Mouse (Mus musculus): ENCODE measurements around the gene Zfand3. TPM values are rescaled to one million over a fixed set of nuclear protein-coding genes. Genes with fewer than 3 reads are reported as not detected.

Gene Zfand3
- polyA plus RNA-seq, 1 experiment from 2014 or later: 24.2 TPM

- ATAC-seq (replicated peaks; ENCODE audit: low FRiP score) (no peak), DNase-seq (ENCODE audit: low spot score) (no peak)
- Histone ChIP-seq H3K4me3 (ENCODE audit: low read depth, low read length) (no peak overlapping the region), H3K4me2 (no peak overlapping the region), H3K9me3 (ENCODE audit: control insufficient read depth, low read length) (no peaks in the 10 kb centered on the region), H3K27me3 (replicated peaks; ENCODE audit: control insufficient read depth, insufficient read depth, low read length) (no peaks in the 10 kb centered on the region), H3K9ac (ENCODE audit: low read depth, low read length) (no peak overlapping the region), H3K36me3 (ENCODE audit: control insufficient read depth, insufficient read depth, low read length) (peaks cover 3% of the 10 kb centered on the region; the same call in 1 of the 2 replicates), H3K27ac (ENCODE audit: low read depth, low read length) (no peak overlapping the region), H3K4me1 (replicated peaks; ENCODE audit: control insufficient read depth, insufficient read depth, low read length) (peaks cover 20% of the 10 kb centered on the region)
- 80% methylated on average over 4 of the region's 4 CpGs for WGBS
Measured at GRCm38 (mm10) chr17:30112080-30112479, 107.5 kb downstream of the Zfand3 start.

DNA sequence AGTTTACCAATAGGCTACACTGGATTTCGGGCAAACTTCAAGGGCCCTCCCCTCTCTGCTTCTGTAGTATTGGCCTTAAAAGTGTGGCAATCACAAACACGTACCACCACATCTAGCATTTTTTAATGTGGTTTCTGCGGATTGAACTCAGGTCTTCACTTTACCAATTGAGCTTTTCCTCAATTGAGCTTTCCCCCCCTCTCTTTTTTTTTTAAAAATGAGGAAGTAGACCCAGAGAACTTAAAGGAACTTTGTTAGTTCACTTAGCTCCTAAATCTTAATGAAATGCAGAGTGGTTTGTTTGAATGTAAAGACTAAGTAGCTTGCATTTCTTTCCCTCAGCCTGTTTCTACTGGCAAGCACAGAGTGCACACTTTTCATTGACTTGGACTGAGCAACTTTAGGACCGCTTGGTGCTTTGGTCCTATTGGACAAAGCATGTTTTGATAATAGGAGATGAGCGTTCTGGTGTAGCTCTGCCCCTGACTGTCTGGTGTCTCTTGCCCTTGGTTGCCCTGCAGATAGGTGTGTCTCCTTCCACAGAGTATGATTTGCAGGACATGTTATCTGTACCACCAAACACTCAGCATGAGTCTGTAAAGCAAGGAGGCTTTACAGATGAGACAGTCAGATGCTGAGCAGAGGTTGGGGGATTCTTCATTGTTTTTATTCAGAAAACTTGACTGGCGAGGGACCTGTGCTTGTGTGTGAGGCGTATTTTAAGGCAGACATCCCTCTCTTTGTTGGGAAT is 108.2 kb downstream of the Zfand3 start:
- peaks cover 20% of the 10 kb centered on the region for H3K4me1 ChIP-seq (replicated peaks; ENCODE audit: control insufficient read depth, insufficient read depth, low read length)
- H3K9me3 ChIP-seq (ENCODE audit: control insufficient read depth, low read length): no peaks in the 10 kb centered on the region
- no peak overlapping the region for H3K4me3 ChIP-seq (ENCODE audit: low read depth, low read length)
- H3K4me2 ChIP-seq: no peak overlapping the region
- H3K36me3 ChIP-seq (ENCODE audit: control insufficient read depth, insufficient read depth, low read length): peaks cover 3% of the 10 kb centered on the region; the same call in 1 of the 2 replicates
- H3K27ac ChIP-seq (ENCODE audit: low read depth, low read length): no peak overlapping the region
- H3K27me3 ChIP-seq (replicated peaks; ENCODE audit: control insufficient read depth, insufficient read depth, low read length): no peaks in the 10 kb centered on the region
- DNase-seq (ENCODE audit: low spot score) (no peak), ATAC-seq (replicated peaks; ENCODE audit: low FRiP score) (peak; percentile 75)
- 57% methylated on average over 7 of the region's 7 CpGs for WGBS
- no peak overlapping the region for H3K9ac ChIP-seq (ENCODE audit: low read depth, low read length)

- DNase-seq (ENCODE audit: low spot score): no peak
- no peak overlapping the region for H3K4me3 ChIP-seq (ENCODE audit: low read depth, low read length)
- no peak overlapping the region for H3K4me2 ChIP-seq
- H3K27me3 ChIP-seq (replicated peaks; ENCODE audit: control insufficient read depth, insufficient read depth, low read length): no peaks in the 10 kb centered on the region
- H3K9ac ChIP-seq (ENCODE audit: low read depth, low read length): no peak overlapping the region
- H3K4me1 ChIP-seq (replicated peaks; ENCODE audit: control insufficient read depth, insufficient read depth, low read length): peaks cover 20% of the 10 kb centered on the region
- no peaks in the 10 kb centered on the region for H3K9me3 ChIP-seq (ENCODE audit: control insufficient read depth, low read length)
- H3K36me3 ChIP-seq (ENCODE audit: control insufficient read depth, insufficient read depth, low read length): 0 out of 2 replicates have a peak, but pooled peaks cover 3% of the 10 kb centered on the region
- WGBS: 79% methylated on average over 3 of the region's 3 CpGs
- H3K27ac ChIP-seq (ENCODE audit: low read depth, low read length): no peak overlapping the region
- ATAC-seq (replicated peaks; ENCODE audit: low FRiP score): no peak
Measured at GRCm38 (mm10) chr17:30114761-30115160, 110.2 kb downstream of the Zfand3 start.

- Histone ChIP-seq H3K4me2 (no peak overlapping the region), H3K27ac (ENCODE audit: low read depth, low read length) (no peak overlapping the region), H3K4me3 (ENCODE audit: low read depth, low read length) (no peak overlapping the region), H3K9me3 (ENCODE audit: control insufficient read depth, low read length) (no peaks in the 10 kb centered on the region), H3K27me3 (replicated peaks; ENCODE audit: control insufficient read depth, insufficient read depth, low read length) (no peaks in the 10 kb centered on the region), H3K36me3 (ENCODE audit: control insufficient read depth, insufficient read depth, low read length) (0 out of 2 replicates have a peak, but pooled peaks cover 3% of the 10 kb centered on the region), H3K4me1 (replicated peaks; ENCODE audit: control insufficient read depth, insufficient read depth, low read length) (peaks cover 18% of the 10 kb centered on the region), H3K9ac (ENCODE audit: low read depth, low read length) (no peak overlapping the region)
- no peak for ATAC-seq (replicated peaks; ENCODE audit: low FRiP score)
- WGBS: 93% methylated on average over 5 of the region's 5 CpGs
- no peak for DNase-seq (ENCODE audit: low spot score)
Measured at GRCm38 (mm10) chr17:30116226-30116625, 111.7 kb downstream of the Zfand3 start.

DNA sequence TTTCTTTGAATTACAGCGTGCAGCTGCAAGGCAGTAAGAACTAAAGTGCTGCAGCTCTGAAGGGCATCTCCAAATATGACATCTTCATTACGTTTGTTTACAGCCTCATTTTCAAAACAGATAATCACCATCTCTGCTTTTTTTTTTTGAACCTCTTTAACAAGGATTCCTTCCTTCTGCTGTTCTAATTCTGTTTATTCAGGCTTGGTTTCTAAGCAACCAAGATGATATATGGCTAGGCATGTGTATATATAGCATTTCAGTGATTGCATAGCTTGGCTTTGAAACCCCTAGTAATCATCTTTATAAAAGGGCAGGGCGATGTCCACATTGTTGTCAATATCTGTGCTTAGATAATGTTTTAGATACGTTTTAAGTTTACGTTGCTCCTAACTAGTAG is 113.5 kb downstream of the Zfand3 start:
- H3K27me3 ChIP-seq (replicated peaks; ENCODE audit: control insufficient read depth, insufficient read depth, low read length): no peaks in the 10 kb centered on the region
- no peak for DNase-seq (ENCODE audit: low spot score)

GRCm38 (mm10) chr17:30122278-30122677 is 117.7 kb downstream of the Zfand3 start:
- ATAC-seq (replicated peaks; ENCODE audit: low FRiP score): peak; percentile 60

More for the DNA sequence above, 113.5 kb downstream of the Zfand3 start:
- H3K9ac ChIP-seq (ENCODE audit: low read depth, low read length): no peak overlapping the region
- no peak overlapping the region for H3K4me3 ChIP-seq (ENCODE audit: low read depth, low read length)
- no peak for ATAC-seq (replicated peaks; ENCODE audit: low FRiP score)
- no peak overlapping the region for H3K4me2 ChIP-seq
- H3K27ac ChIP-seq (ENCODE audit: low read depth, low read length): no peak overlapping the region
- H3K9me3 ChIP-seq (ENCODE audit: control insufficient read depth, low read length): no peaks in the 10 kb centered on the region
- 0 out of 2 replicates have a peak, but pooled peaks cover 3% of the 10 kb centered on the region for H3K36me3 ChIP-seq (ENCODE audit: control insufficient read depth, insufficient read depth, low read length)
- WGBS: 80% methylated on average over 5 of the region's 5 CpGs
- peaks cover 17% of the 10 kb centered on the region for H3K4me1 ChIP-seq (replicated peaks; ENCODE audit: control insufficient read depth, insufficient read depth, low read length)

GRCm38 (mm10) chr17:30128456-30128855 is 123.9 kb downstream of the Zfand3 start:
- peaks cover 4% of the 10 kb centered on the region; the same call in 1 of the 2 replicates for H3K4me1 ChIP-seq (replicated peaks; ENCODE audit: control insufficient read depth, insufficient read depth, low read length)
- no peak for ATAC-seq (replicated peaks; ENCODE audit: low FRiP score)
- DNase-seq (ENCODE audit: low spot score): no peak
- H3K27me3 ChIP-seq (replicated peaks; ENCODE audit: control insufficient read depth, insufficient read depth, low read length): no peaks in the 10 kb centered on the region
- 87% methylated on average over 6 of the region's 6 CpGs for WGBS
- no peak overlapping the region for H3K9ac ChIP-seq (ENCODE audit: low read depth, low read length)
- H3K9me3 ChIP-seq (ENCODE audit: control insufficient read depth, low read length): no peaks in the 10 kb centered on the region
- H3K4me2 ChIP-seq: no peak overlapping the region
- H3K4me3 ChIP-seq (ENCODE audit: low read depth, low read length): no peak overlapping the region
- H3K27ac ChIP-seq (ENCODE audit: low read depth, low read length): no peak overlapping the region
- H3K36me3 ChIP-seq (ENCODE audit: control insufficient read depth, insufficient read depth, low read length): no peaks in the 10 kb centered on the region

More at GRCm38 (mm10) chr17:30122278-30122677, 117.7 kb downstream of the Zfand3 start:
- no peak for DNase-seq (ENCODE audit: low spot score)
- WGBS: 68% methylated on average over 3 of the region's 3 CpGs
- H3K4me1 ChIP-seq (replicated peaks; ENCODE audit: control insufficient read depth, insufficient read depth, low read length): peaks cover 18% of the 10 kb centered on the region
- no peak overlapping the region for H3K27ac ChIP-seq (ENCODE audit: low read depth, low read length)
- H3K36me3 ChIP-seq (ENCODE audit: control insufficient read depth, insufficient read depth, low read length): no peaks in the 10 kb centered on the region
- no peaks in the 10 kb centered on the region for H3K9me3 ChIP-seq (ENCODE audit: control insufficient read depth, low read length)
- no peak overlapping the region for H3K9ac ChIP-seq (ENCODE audit: low read depth, low read length)
- H3K4me3 ChIP-seq (ENCODE audit: low read depth, low read length): no peak overlapping the region
- no peak overlapping the region for H3K4me2 ChIP-seq
- no peaks in the 10 kb centered on the region for H3K27me3 ChIP-seq (replicated peaks; ENCODE audit: control insufficient read depth, insufficient read depth, low read length)

DNA sequence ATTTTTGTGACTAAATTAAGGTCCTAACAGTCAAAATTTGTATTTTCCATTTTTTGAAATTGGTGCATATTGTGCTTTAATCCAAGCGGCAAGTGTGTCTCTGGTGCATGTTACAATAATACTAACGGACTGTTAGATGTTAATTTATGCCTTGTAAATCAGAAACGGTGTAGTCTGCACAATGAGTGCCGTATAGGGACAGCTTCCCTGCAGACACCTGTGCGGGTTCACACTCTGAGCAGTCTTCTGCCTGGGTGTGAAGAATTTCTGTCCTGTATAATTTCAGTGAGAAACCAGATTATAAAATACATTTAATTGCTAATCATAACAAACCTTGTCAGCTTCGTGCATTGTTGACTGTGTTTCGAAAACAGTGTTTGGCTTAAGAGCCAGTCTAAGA is 124.7 kb downstream of the Zfand3 start:
- Histone ChIP-seq H3K27ac (ENCODE audit: low read depth, low read length) (no peak overlapping the region), H3K4me2 (no peak overlapping the region), H3K4me1 (replicated peaks; ENCODE audit: control insufficient read depth, insufficient read depth, low read length) (peaks cover 7% of the 10 kb centered on the region; the same call in 1 of the 2 replicates), H3K4me3 (ENCODE audit: low read depth, low read length) (no peak overlapping the region), H3K27me3 (replicated peaks; ENCODE audit: control insufficient read depth, insufficient read depth, low read length) (no peaks in the 10 kb centered on the region), H3K9ac (ENCODE audit: low read depth, low read length) (no peak overlapping the region), H3K36me3 (ENCODE audit: control insufficient read depth, insufficient read depth, low read length) (no peaks in the 10 kb centered on the region), H3K9me3 (ENCODE audit: control insufficient read depth, low read length) (no peaks in the 10 kb centered on the region)
- WGBS: 91% methylated on average over 7 of the region's 7 CpGs
- DNase-seq (ENCODE audit: low spot score): no peak
- ATAC-seq (replicated peaks; ENCODE audit: low FRiP score): no peak

DNA sequence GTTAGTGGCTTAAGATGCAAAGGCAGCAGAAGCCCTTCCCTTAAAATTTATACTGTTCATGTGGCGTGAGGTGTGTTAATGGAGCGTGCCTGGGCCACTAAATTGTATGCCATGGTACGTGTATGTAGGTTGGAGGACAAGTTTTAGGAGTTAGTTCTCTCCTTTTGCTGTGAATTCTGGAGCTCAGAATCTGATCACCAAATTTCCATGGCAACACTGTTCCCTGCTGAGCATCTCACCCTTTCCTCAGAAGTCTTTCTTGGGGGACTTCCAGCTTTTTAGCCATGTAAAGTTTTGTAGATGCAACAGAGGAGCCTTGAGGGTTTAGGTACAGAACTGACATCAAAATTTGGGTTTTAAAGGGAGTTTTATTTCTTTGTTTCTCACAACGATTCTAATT is 125.8 kb downstream of the Zfand3 start:
- Histone ChIP-seq H3K27me3 (replicated peaks; ENCODE audit: control insufficient read depth, insufficient read depth, low read length) (no peaks in the 10 kb centered on the region), H3K9me3 (ENCODE audit: control insufficient read depth, low read length) (no peaks in the 10 kb centered on the region), H3K4me3 (ENCODE audit: low read depth, low read length) (no peak overlapping the region), H3K9ac (ENCODE audit: low read depth, low read length) (no peak overlapping the region), H3K4me1 (replicated peaks; ENCODE audit: control insufficient read depth, insufficient read depth, low read length) (peaks cover 10% of the 10 kb centered on the region; the same call in 1 of the 2 replicates), H3K27ac (ENCODE audit: low read depth, low read length) (no peak overlapping the region), H3K4me2 (no peak overlapping the region), H3K36me3 (ENCODE audit: control insufficient read depth, insufficient read depth, low read length) (no peaks in the 10 kb centered on the region)
- DNase-seq (ENCODE audit: low spot score) (no peak), ATAC-seq (replicated peaks; ENCODE audit: low FRiP score) (no peak)
- WGBS: 88% methylated on average over 4 of the region's 4 CpGs
